Mouse (Mus musculus): ENCODE data around the gene Mov10l1.

Mov10l1 gene
- long read RNA-seq, experiment 1: 0 reads
- long read RNA-seq, experiment 2: 0 reads

GRCm38 (mm10) chr15:88982534-88983079 is at the start of gene Mov10l1:
Gene Mov10l1 (plus strand): TSS chr15:88982909.
- intact Hi-C loops (cut with DNase I): no loop called here

- intact Hi-C loops (cut with DNase I): no loop called here
Measured at GRCm38 (mm10) chr15:88934141-88934540, 48.6 kb upstream of the Mov10l1 start.

GRCm38 (mm10) chr15:88936619-88937290 is 46.0 kb upstream of the Mov10l1 start:
- intact Hi-C loops (cut with DNase I): no loop called here

GRCm38 (mm10) chr15:88937291-88937650 is 45.4 kb upstream of the Mov10l1 start:
- intact Hi-C loops (cut with DNase I): no loop called here

DNA sequence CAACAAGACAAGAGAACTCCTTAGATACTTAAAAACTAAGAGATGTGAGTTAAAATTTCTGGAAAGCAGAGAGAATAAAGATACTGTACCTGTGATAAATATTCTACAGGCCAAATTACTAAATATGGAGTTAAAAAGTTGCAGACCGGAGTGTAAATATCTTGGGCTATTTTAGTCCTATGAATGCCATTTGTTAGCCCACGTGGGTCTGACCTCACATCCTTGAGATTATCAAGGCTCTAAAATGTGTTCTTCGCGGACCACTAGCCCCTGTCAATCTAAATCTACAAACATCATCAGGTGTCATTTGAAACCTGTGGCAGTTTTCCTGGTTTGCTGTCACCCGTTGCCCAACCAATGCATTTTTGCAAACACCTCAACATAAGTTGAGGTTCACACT is 39.9 kb upstream of the Mov10l1 start:
- intact Hi-C loops (cut with DNase I): loop anchor here (10.0 kb wide), 1 partner anchor 282 kb away; no protein-coding TSS in a partner anchor

DNA sequence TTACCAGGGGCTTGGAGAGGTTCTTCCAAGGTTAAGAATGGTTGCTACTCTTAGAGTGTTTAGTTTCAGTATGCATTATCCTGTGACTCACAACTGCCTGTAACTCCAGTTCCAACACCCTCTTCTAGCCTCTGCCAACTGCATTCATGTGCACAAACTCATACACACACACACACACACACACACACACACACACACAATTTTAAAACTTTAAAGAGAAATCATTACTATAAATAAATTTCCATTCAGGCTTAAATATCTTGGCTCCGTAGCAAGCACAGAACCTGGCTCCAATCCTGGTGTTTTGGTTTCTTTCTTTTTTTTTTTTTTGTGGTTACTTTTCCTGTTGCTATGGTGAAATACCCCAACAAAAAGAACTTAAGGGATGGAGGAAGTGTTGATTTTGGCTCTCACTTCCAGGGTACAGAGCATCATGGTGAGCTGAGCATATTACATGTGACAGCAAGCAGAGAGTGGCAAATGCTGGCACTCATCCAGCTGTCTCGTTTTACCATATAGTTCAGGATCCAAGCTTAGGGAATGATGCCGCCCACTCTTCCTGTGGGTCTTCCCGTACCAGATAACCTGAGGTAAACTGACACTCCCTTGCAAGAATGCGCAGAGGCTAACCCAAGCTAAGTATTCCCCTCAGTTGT is 38.7 kb upstream of the Mov10l1 start:
- intact Hi-C loops (cut with DNase I): loop anchor here (10.0 kb wide), 1 partner anchor 281 kb away; no protein-coding TSS in a partner anchor

DNA sequence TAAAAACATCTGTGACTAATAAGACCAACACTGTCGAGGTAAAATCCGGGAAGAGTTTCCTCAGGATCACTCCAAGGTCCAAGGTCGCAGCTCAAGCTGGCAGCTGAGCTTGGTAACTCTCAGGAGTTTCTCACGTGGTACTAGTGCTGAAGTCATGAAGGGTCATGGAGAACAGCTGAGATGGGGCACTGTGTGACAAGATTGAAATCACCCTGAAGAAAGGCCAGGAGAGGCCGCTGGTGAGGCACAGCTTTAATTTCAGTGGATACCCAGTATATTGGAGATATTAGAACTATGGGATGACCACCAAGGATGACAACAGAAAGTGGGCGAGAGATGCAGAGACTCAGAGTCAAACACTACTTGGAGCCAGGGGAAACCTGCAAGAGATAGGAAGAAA is 35.9 kb upstream of the Mov10l1 start:
- intact Hi-C loops (cut with DNase I): loop anchor here (10.0 kb wide), 1 partner anchor 278 kb away; no protein-coding TSS in a partner anchor

DNA sequence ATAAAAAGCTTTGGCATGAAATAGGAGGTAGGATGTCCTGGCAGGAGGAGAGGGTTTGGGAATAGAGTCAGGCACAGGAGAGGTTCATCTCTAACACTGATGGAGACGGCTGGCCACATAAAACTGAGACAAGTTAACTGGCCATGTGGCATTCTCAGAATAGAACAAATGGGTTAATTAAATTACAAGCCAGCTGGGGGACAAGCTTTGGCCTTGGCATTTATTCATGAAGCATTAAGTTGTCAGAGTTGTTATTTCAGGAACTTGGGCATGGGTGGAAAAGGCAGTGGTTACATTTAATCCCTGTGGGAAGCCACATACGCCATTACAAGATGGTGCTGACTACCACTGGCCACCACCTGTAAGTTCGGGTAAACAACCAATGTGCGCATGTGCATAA is 31.5 kb upstream of the Mov10l1 start:
- intact Hi-C loops (cut with DNase I): no loop called here

- intact Hi-C loops (cut with DNase I): no loop called here
Measured at GRCm38 (mm10) chr15:88954368-88955072, 28.2 kb upstream of the Mov10l1 start, which contains the start of gene Ttll8. Gene Ttll8 (minus strand): TSS chr15:88954418.

DNA sequence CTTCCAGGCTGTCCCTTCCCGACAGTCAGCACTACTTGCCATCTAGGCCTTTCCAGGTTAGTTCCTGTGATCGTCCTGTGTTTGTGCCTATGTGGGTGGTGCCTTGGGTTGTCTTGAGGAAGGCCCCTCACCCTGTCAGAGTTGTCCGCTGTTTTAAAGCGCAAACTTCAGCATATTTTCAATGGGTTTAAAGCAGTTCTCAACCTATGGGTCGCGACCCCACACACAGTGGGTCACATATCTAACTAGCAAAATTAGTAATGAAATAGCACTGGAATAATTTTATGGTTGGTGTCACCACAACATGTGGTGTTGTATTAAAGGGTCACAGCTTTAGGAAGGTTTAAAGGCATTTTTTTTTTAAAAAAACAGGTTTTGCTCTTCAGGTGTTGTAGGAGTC is 27.4 kb upstream of the Mov10l1 start:
- intact Hi-C loops (cut with DNase I): no loop called here

GRCm38 (mm10) chr15:88957522-88957921 is 25.2 kb upstream of the Mov10l1 start:
- intact Hi-C loops (cut with DNase I): no loop called here

DNA sequence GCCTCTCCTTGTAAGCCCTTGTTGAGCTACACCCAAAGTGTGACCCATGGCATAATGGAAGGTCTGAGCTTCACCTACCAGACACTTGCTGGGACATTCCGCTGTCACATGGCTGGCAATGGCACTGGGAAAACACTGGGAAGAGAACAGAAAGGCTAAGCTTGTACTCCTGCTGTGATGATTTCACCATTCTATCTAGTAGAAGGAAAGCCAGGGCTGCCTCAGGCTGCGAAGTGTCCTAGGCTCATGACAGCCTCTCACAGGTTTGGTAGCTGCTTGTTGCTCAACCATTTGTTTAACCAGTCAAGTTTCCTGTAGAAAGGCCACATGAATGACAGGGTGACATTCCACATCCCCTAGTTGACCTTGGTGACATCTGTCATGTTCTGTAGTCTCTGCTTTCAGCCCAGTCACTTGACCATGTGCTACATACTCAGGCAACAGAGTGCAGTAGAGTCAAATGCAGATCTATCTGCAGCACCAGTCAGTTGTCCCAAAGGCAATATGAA is 18.6 kb upstream of the Mov10l1 start:
- intact Hi-C loops (cut with DNase I): no loop called here

DNA sequence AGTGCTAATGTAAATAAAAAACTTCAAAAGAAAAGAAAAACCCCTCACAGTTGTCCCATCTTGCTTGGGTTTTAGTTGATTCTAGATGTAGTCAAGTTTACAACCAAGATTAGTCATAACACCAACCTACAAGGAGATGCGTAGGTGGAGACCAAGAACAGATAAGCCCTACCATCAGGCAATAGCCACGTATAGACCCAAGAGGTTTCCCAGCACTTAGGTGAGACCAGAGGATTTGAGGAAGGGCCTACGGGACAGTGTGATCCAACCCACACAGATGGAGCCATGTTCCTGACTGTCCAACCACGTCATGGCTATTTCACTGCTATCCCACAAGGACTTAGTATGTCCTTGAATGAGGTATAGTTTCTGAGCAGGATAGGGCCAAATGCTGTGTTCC is 10.4 kb upstream of the Mov10l1 start:
- intact Hi-C loops (cut with DNase I): no loop called here

- intact Hi-C loops (cut with DNase I): no loop called here
Measured at GRCm38 (mm10) chr15:88978281-88979137, 4.2 kb upstream of the Mov10l1 start, which contains the start of gene Mlc1. Gene Mlc1 (minus strand): TSS chr15:88979007.

DNA sequence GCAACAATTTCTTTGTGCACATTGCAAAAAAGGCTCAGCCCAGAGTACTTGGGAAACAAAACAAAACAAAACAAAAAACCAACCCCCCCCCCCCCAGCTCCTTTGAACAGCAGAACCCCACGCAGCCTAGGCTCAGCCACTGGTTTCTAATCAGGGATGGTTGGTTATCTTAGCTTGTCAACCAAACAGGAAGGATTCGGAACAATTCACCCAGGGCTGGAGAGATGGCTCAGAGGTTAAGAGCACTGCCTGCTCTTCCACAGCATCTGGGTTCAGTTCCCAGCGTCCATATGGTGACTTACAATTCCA is 3.6 kb upstream of the Mov10l1 start:
- intact Hi-C loops (cut with DNase I): no loop called here

- intact Hi-C loops (cut with DNase I): no loop called here
Measured at GRCm38 (mm10) chr15:88989236-88989635, 6.5 kb downstream of the Mov10l1 start.

DNA sequence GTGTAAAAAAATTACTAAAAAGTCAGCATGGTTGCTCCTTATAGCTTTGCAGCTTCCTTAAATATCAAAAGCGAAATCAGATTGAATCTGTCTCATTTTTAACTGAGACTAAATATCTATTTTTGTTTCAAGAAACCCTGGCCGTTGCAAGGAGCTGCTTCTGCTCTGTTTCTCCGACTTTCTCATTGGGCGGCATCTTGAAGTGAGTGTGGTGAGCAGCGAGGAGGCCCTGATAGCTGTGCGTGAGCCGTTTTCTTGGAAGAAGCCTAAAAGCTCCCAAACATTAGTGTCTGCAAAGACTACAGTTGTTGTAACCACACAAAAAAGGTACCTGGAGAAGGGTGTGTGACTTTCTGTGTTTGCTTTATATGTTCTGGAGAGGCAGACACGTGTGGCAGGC is 15.9 kb downstream of the Mov10l1 start:
- intact Hi-C loops (cut with DNase I): no loop called here

- intact Hi-C loops (cut with DNase I): no loop called here
Measured at GRCm38 (mm10) chr15:88999124-88999523, 16.4 kb downstream of the Mov10l1 start.

- intact Hi-C loops (cut with DNase I): no loop called here
Measured at GRCm38 (mm10) chr15:89000367-89000766, 17.7 kb downstream of the Mov10l1 start.

DNA sequence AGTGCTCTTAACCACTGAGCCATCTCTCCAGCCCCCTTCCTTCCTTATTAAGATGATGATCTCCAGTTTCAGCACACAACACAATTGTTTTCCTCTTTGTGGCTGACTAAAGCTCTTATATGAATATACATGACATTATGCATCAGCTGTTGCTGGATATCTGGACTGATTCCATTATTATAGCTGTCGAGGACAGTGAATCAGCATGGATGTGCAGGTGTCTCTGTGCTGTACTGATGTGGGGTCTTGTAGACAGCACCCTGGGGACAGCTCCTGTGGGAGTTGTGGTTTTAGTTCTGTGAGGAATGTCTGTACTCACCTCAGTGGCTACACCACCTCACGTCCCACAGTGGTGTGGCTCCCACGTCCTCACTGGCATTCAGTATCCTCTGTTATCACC is 18.5 kb downstream of the Mov10l1 start:
- intact Hi-C loops (cut with DNase I): no loop called here

DNA sequence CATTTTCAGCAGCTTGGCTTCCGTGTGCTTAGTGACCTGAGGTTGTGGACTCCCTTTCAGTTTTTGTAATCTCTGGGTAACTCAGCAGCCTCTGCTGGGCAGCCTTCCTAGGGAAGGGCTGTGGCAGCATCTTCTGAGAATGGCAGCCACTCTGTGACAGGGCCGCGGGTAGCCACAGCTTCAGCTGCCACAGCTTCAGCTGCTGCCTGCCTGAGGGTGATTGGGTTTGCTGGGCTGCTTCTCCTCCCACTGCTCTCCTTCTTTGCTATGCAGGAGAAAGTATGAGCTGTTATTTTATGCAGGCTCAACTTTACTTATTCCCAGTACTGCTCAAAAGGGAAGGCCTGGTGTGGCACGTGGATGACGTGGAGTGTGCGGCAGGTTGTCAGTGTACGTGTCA is 24.3 kb downstream of the Mov10l1 start:
- intact Hi-C loops (cut with DNase I): no loop called here
